Mouse (Mus musculus) heart, adult 11 months (tissue): ENCODE data around the gene Acer2.

ENCODE experiments used
- DNase-seq: peaks from one replicate; pipeline ENCODE4 v3.0.0; 2022

Acer2 gene

GRCm38 (mm10) chr4:86897411-86897810 is 23.2 kb downstream of the Acer2 start:
- peak; percentile 98 for DNase-seq

GRCm38 (mm10) chr4:86898791-86899474 is 24.7 kb downstream of the Acer2 start:
- DNase-seq: peak; percentile 99

GRCm38 (mm10) chr4:86902351-86902750 is 28.2 kb downstream of the Acer2 start:
- peak; percentile 99 for DNase-seq

- DNase-seq: no peak
Measured at GRCm38 (mm10) chr4:86904969-86905368, 30.8 kb downstream of the Acer2 start.

- no peak for DNase-seq
Measured at GRCm38 (mm10) chr4:86905869-86906268, 31.7 kb downstream of the Acer2 start.

GRCm38 (mm10) chr4:86911576-86912341 is 37.6 kb downstream of the Acer2 start:
- peak; percentile 95 for DNase-seq

GRCm38 (mm10) chr4:86912757-86913156 is 38.6 kb downstream of the Acer2 start:
- DNase-seq: peak; percentile 68

GRCm38 (mm10) chr4:86916062-86916461 is 41.9 kb downstream of the Acer2 start:
- DNase-seq: no peak

GRCm38 (mm10) chr4:86923476-86924055 is 49.4 kb downstream of the Acer2 start:
- no peak for DNase-seq

GRCm38 (mm10) chr4:86924804-86925458 is 50.7 kb downstream of the Acer2 start:
- DNase-seq: peak; percentile 90

GRCm38 (mm10) chr4:86926997-86927396 is 52.8 kb downstream of the Acer2 start:
- DNase-seq: peak; percentile 73

- peak; percentile 82 for DNase-seq
Measured at GRCm38 (mm10) chr4:86930101-86930635, 56.0 kb downstream of the Acer2 start.

- DNase-seq: no peak
Measured at GRCm38 (mm10) chr4:86930636-86931456, 56.6 kb downstream of the Acer2 start.

GRCm38 (mm10) chr4:86933026-86933425 is 58.8 kb downstream of the Acer2 start:
- no peak for DNase-seq

- DNase-seq: no peak
Measured at GRCm38 (mm10) chr4:86936217-86936616, 62.0 kb downstream of the Acer2 start.

GRCm38 (mm10) chr4:86936706-86937105 is 62.5 kb downstream of the Acer2 start:
- DNase-seq: no peak

GRCm38 (mm10) chr4:86942656-86943055 is 68.5 kb downstream of the Acer2 start:
- DNase-seq: no peak

GRCm38 (mm10) chr4:86943296-86943695 is 69.1 kb downstream of the Acer2 start:
- peak; percentile 3 for DNase-seq

- DNase-seq: peak; percentile 59
Measured at GRCm38 (mm10) chr4:86948794-86949193, 74.6 kb downstream of the Acer2 start.

- peak; percentile 72 for DNase-seq
Measured at GRCm38 (mm10) chr4:86953519-86953918, 79.3 kb downstream of the Acer2 start.

GRCm38 (mm10) chr4:86955448-86955847 is 81.3 kb downstream of the Acer2 start:
- peak; percentile 75 for DNase-seq
